Mouse (Mus musculus): ENCODE data around the gene Carmil1. TPM values are rescaled to one million over a fixed set of nuclear protein-coding genes. Genes with fewer than 3 reads are reported as not detected.

The Carmil1 gene
- polyA plus RNA-seq, 1 experiment: 29.1 TPM

DNA sequence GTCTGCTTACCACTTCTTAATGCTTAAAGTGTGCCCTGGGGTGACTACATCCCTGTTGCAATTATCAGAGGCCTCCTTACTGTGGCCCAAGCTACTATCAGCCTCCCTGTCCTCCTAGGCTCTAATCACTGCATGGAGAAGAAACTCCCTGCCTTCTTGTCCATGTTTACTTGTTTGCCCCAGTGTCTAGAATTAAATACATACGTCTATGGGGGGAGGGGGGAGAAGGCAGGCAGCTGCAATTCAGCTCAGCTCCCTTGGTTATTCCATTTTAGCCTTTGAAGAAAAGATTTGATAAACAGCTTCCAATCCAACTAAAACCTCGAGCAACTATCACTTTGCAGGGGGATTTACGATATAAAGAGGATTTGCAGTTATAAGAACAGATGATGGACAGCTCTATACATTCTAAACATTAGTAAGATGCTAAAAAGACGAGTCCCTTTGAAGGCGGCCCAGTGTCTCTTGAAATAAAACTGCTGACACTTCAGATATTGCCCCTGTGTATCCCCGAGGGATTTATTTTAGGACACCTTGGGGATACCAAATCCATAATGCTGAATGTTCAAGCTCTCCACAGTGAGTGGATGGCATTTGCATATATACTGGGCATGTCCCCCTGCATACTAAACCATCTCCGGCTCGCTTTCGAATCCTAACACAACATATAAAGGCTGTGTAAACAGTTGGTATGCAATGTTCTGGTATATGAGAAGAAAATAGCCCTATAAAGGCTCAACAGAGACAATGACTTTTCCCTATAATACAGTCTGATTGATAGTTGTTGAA lies 89.5 kb downstream of the Carmil1 start:
- no peak overlapping the region for H3K4me3 ChIP-seq (ENCODE audit: insufficient read depth, low read length)
- H3K27ac ChIP-seq (ENCODE audit: insufficient read depth, low read length): no peak overlapping the region
- peaks cover 5% of the 10 kb centered on the region; the same call in 1 of the 2 replicates for H3K4me1 ChIP-seq (ENCODE audit: control insufficient read depth, insufficient read depth, low read length)
- no peak for TF ChIP-seq CTCF (IDR thresholded peaks at IDR 0.05; ENCODE audit: borderline replicate concordance, insufficient read depth, low read length)
- TF ChIP-seq POLR2A (IDR thresholded peaks at IDR 0.05; ENCODE audit: low read depth, low read length): no peak

DNA sequence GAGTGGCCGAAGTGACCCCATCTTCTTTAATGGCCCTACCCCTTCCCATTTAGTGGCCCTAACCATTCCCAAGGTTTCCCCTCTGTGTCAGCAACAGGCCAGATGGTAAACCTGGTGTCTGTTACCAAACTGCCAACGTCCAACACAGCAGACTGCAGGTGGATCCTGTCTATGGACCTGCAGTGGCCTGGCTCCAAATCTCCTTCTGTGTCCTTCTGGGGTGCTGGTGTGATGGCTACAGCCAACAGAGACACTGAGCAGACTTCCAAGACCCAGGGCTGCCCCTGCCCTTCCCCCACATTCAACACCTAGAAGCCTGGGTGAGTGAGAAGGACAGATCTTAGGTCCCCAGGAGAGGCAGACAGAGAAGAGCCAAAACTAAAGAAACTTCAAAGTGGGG lies 93.6 kb downstream of the Carmil1 start:
- H3K4me1 ChIP-seq (ENCODE audit: control insufficient read depth, insufficient read depth, low read length): no peaks in the 10 kb centered on the region
- H3K4me3 ChIP-seq (ENCODE audit: insufficient read depth, low read length): no peak overlapping the region
- TF ChIP-seq CTCF (IDR thresholded peaks at IDR 0.05; ENCODE audit: borderline replicate concordance, insufficient read depth, low read length) (no peak), POLR2A (IDR thresholded peaks at IDR 0.05; ENCODE audit: low read depth, low read length) (no peak)
- no peak overlapping the region for H3K27ac ChIP-seq (ENCODE audit: insufficient read depth, low read length)

DNA sequence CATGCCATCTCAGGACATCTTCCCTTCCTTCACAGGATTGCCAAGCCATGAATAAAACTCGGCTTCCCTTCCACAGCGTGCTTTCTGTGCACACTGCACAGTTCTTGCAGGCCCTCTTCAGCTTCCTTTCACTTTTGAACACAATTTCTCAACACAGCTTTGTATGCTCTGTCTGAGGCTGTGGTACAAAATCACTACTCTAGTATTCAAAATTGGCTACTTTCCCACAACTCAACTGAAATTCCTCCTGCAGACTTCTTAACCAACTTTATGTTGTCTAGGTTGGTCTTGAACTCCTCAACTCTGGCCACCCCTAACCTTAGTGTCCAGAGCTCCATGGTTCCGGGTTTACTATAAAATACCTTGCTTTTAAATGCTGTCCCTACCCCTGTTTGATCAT lies 95.0 kb downstream of the Carmil1 start:
- no peak overlapping the region for H3K4me3 ChIP-seq (ENCODE audit: insufficient read depth, low read length)
- TF ChIP-seq CTCF (IDR thresholded peaks at IDR 0.05; ENCODE audit: borderline replicate concordance, insufficient read depth, low read length) (no peak), POLR2A (IDR thresholded peaks at IDR 0.05; ENCODE audit: low read depth, low read length) (no peak)
- H3K27ac ChIP-seq (ENCODE audit: insufficient read depth, low read length): no peak overlapping the region
- no peaks in the 10 kb centered on the region for H3K4me1 ChIP-seq (ENCODE audit: control insufficient read depth, insufficient read depth, low read length)

DNA sequence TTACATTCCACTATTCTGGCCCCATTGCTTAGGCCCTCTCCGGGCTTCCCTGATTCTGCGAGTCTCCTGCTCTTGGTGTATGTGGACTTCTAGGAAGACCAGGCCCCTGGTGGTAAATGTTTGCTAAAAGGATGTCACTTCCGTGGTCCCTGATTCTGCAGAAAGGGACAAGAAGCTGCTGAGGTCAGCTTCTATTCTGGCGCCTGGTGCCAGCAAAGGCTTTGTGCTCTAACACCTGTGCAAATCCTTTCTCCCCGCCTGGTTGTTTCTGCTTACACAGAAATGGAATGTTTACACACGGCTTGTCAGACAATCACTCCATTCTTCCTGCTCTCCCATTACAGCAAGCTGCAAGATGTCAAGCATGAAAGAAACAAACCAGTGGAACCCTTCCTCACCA lies 97.7 kb downstream of the Carmil1 start:
- no peak overlapping the region for H3K4me3 ChIP-seq (ENCODE audit: insufficient read depth, low read length)
- no peaks in the 10 kb centered on the region for H3K4me1 ChIP-seq (ENCODE audit: control insufficient read depth, insufficient read depth, low read length)
- H3K27ac ChIP-seq (ENCODE audit: insufficient read depth, low read length): no peak overlapping the region
- TF ChIP-seq POLR2A (IDR thresholded peaks at IDR 0.05; ENCODE audit: low read depth, low read length) (no peak), CTCF (IDR thresholded peaks at IDR 0.05; ENCODE audit: borderline replicate concordance, insufficient read depth, low read length) (no peak)

DNA sequence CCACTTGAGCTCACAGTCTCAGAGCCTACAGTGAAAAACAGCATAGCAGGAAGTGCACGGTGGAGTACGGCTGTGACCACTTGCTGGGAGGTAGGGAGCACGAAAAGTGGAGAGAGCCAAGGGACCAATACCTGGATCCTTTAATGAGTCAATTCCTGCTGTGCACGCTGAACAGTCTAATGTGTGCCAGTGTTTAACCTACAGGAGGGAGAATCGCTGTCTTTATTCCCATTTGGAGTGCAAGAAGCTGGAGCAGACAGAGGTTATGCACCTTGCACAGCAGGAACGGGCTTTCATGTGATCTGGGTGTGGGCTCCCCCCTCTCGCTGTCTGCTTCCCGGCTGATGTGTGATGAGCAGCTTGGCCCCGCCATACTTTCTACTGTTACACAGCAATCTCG lies 101.1 kb downstream of the Carmil1 start:
- TF ChIP-seq CTCF (IDR thresholded peaks at IDR 0.05; ENCODE audit: borderline replicate concordance, insufficient read depth, low read length) (no peak), POLR2A (IDR thresholded peaks at IDR 0.05; ENCODE audit: low read depth, low read length) (no peak)
- Histone ChIP-seq H3K4me1 (ENCODE audit: control insufficient read depth, insufficient read depth, low read length) (no peaks in the 10 kb centered on the region; the same call in 1 of the 2 replicates), H3K4me3 (ENCODE audit: insufficient read depth, low read length) (no peak overlapping the region), H3K27ac (ENCODE audit: insufficient read depth, low read length) (no peak overlapping the region)

DNA sequence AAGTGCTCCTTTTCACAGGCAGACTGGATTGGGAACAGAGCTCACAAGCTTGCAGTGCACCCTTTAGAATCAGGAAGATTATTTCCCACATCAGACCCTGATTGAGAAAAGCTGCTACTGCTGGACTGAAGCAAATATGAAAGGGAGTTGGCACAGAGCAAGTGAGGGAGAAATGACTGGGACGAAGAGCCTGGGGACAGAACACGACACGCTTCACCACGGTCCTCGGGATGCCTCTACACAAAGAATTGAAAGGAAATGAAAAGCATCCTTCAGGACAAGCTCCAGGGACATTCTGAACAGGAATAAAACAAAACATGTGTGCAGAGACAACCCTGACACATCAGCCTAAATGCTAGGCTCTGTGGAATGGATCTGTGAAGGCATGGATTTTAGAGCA lies 103.0 kb downstream of the Carmil1 start:
- no peak overlapping the region for H3K4me3 ChIP-seq (ENCODE audit: insufficient read depth, low read length)
- H3K27ac ChIP-seq (ENCODE audit: insufficient read depth, low read length): no peak overlapping the region
- no peaks in the 10 kb centered on the region; the same call in 1 of the 2 replicates for H3K4me1 ChIP-seq (ENCODE audit: control insufficient read depth, insufficient read depth, low read length)
- TF ChIP-seq POLR2A (IDR thresholded peaks at IDR 0.05; ENCODE audit: low read depth, low read length): no peak
- TF ChIP-seq CTCF (IDR thresholded peaks at IDR 0.05; ENCODE audit: borderline replicate concordance, insufficient read depth, low read length): no peak

DNA sequence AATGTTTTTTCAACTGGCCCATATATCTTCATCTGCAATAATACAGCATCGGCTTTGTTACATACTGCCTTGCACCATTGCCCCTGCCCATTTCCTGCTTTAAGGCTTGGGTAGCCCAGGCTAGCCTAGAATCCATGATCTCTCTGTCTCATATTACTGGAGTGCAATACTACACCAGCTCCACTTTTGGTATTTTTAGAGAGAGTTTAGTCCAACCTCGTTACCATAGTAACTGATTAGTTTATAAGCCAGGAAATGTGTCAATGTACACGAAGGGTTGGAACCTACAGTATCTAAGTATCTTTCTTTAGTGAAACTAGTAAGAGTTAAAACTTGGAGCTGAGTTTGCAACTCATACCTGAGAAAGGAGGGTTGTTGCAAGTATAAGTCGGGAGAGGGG lies 103.8 kb downstream of the Carmil1 start:
- TF ChIP-seq CTCF (IDR thresholded peaks at IDR 0.05; ENCODE audit: borderline replicate concordance, insufficient read depth, low read length): no peak
- TF ChIP-seq POLR2A (IDR thresholded peaks at IDR 0.05; ENCODE audit: low read depth, low read length): no peak
- H3K4me1 ChIP-seq (ENCODE audit: control insufficient read depth, insufficient read depth, low read length): no peaks in the 10 kb centered on the region; the same call in 1 of the 2 replicates

DNA sequence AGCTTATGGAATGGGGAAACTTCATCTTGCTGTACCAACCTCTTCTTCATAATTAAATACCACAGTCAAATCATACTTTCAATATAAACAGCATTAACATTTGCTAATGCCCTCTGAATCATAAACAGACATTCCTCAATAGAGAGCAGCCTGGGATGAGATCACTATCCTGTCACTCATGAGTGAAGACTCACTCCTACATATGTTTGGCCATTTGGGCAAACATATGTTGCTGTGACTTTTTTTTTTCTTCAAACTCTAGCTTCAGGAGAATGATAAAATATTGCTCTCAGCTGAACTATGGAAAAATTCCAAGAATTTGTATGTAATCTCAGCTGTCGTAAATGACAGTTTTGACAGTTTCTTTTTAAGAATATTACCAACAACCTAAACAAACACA lies 110.9 kb downstream of the Carmil1 start:
- no peak overlapping the region for H3K27ac ChIP-seq (ENCODE audit: insufficient read depth, low read length)
- H3K4me3 ChIP-seq (ENCODE audit: insufficient read depth, low read length): no peak overlapping the region
- no peak for TF ChIP-seq POLR2A (IDR thresholded peaks at IDR 0.05; ENCODE audit: low read depth, low read length)
- no peak for TF ChIP-seq CTCF (IDR thresholded peaks at IDR 0.05; ENCODE audit: borderline replicate concordance, insufficient read depth, low read length)
- H3K4me1 ChIP-seq (ENCODE audit: control insufficient read depth, insufficient read depth, low read length): 0 out of 2 replicates have a peak, but pooled peaks cover 2% of the 10 kb centered on the region

More for the DNA sequence above, 103.8 kb downstream of the Carmil1 start:
- Histone ChIP-seq H3K4me3 (ENCODE audit: insufficient read depth, low read length) (no peak overlapping the region), H3K27ac (ENCODE audit: insufficient read depth, low read length) (no peak overlapping the region)

DNA sequence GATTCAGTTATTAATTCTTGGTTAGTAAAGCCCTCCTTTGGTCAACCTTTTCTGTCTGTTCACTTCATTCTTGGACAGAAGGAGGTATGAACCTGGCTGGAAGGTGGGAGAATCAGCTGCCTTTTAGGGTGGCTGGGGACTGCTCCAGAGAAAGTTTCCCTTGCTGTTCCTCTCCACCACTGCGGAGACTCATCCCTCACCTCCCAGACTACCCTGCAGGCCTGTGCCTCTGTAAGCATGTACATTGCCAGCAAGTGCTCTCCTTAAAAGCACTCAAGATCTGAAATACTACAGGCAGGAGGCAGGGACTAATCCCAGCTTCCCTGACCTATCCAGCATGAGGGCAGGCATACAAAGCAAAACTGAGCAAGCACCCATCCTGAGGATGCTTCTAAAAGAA lies 117.2 kb downstream of the Carmil1 start:
- Histone ChIP-seq H3K27ac (ENCODE audit: insufficient read depth, low read length) (no peak overlapping the region), H3K4me1 (ENCODE audit: control insufficient read depth, insufficient read depth, low read length) (peaks cover 4% of the 10 kb centered on the region; the same call in 1 of the 2 replicates), H3K4me3 (ENCODE audit: insufficient read depth, low read length) (no peak overlapping the region)
- TF ChIP-seq POLR2A (IDR thresholded peaks at IDR 0.05; ENCODE audit: low read depth, low read length) (no peak), CTCF (IDR thresholded peaks at IDR 0.05; ENCODE audit: borderline replicate concordance, insufficient read depth, low read length) (no peak)

DNA sequence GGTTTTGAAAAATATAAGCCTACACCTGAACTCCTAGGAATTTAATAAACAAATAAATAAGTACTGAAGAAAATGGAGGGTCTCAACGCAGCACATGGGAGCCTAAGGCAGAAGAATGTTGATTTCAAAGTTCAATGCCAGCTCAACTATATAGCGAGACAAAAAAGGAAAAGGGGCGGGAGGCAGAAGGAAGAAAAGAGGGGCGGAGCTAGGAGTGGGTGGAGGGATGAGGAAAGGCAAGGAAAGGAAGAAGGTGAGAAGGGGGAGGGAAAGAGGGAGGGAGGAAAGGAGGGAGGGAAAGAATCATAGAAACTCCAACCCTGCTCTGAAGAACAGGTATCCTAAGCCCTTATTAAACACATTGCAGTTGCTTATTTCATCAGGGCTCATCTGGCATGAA lies 119.5 kb downstream of the Carmil1 start:
- H3K27ac ChIP-seq (ENCODE audit: insufficient read depth, low read length): no peak overlapping the region
- TF ChIP-seq POLR2A (IDR thresholded peaks at IDR 0.05; ENCODE audit: low read depth, low read length) (no peak), CTCF (IDR thresholded peaks at IDR 0.05; ENCODE audit: borderline replicate concordance, insufficient read depth, low read length) (no peak)

More for the DNA sequence above, 119.5 kb downstream of the Carmil1 start:
- peaks cover 4% of the 10 kb centered on the region; the same call in 1 of the 2 replicates for H3K4me1 ChIP-seq (ENCODE audit: control insufficient read depth, insufficient read depth, low read length)
- H3K4me3 ChIP-seq (ENCODE audit: insufficient read depth, low read length): no peak overlapping the region
